Mouse (Mus musculus) adipocyte (in vitro differentiated cells): ENCODE measurements around the gene Nsun2.
"Not testable (repeated sequence)": the region's sequence is repeated elsewhere in the genome, so short reads cannot be mapped to it uniquely, and the experiment has no call there.

Source experiments
- DNase-seq: peaks from one replicate; pipeline ENCODE4 v3.0.0-alpha.2; 2016; ENCODE audit warnings: low spot score

Nsun2 gene

DNA sequence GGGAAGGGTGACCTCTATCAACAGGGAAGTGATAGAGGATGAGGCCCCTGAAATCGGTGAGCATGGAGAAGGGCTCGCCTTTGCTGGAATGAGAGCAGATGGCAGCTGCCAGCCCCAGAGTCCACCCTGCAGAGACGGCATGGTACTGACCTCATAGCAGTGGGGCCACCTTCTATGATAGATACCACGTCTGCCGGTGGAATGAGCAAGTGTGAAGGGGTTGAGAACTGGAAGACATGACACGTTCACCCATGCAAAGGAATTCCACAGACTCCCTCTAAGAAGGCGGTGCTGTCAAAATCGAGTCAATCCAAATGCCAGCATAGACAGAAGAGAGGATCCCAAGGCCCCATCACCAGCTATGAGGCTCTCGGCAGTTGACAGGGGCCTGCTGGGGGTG, 20.7 kb downstream of the Nsun2 start:
- no peak for DNase-seq

- no peak for DNase-seq
Measured at GRCm38 (mm10) chr13:69555045-69555444, 21.5 kb downstream of the Nsun2 start.

DNA sequence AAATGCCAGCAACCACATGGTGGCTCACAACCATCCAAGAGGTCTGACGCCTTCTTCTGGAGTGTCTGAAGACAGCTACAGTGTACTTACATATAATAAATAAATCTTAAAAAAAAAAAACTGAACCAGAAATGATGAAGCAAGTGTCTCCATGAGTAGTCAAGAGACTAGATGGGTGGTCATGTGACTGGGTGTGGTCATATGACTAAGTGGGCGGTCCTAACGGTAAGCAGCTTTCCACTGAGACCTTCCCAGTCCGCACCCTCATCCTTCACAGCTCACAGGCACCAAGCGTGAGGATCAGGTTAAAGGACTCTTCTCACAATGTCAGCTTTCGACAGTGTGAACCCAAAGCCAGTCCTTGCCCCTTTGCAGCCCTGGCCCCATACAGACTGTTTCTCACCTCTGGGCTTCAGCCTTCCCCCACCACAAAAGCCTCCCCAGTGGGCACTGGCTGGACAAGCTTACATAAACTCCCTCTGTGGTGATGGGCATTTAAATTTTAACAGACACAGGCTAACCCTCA, 22.5 kb downstream of the Nsun2 start:
- no peak for DNase-seq

GRCm38 (mm10) chr13:69556728-69557127, 23.2 kb downstream of the Nsun2 start:
- peak; percentile 48 for DNase-seq

DNA sequence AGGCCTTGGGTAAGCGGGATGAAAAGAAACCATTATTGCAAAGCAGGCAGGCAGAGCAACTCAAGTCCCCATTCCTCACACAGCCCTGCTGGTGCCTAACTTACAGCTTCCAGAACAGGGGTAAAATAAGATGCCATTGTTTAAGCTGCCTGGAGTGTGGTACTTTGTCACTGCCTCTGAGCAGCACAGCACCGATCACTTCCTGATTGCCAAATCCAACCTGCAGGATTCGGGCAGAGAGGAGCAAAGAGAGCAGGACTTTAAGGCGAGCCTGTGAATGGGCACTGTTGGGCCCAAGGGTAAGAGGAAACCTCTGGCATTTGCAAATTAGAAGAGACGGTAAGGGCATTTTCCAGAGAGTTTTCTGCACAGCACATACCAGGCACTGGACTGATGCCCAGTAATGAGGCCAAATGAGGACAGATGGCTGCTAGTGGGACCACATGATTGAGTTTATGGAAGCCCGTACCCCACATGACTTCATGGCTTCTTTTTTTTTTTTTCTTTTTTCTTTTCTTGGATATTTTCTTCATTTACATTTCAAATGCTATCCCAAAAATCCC, 24.6 kb downstream of the Nsun2 start:
- DNase-seq, result peak; percentile 65

DNA sequence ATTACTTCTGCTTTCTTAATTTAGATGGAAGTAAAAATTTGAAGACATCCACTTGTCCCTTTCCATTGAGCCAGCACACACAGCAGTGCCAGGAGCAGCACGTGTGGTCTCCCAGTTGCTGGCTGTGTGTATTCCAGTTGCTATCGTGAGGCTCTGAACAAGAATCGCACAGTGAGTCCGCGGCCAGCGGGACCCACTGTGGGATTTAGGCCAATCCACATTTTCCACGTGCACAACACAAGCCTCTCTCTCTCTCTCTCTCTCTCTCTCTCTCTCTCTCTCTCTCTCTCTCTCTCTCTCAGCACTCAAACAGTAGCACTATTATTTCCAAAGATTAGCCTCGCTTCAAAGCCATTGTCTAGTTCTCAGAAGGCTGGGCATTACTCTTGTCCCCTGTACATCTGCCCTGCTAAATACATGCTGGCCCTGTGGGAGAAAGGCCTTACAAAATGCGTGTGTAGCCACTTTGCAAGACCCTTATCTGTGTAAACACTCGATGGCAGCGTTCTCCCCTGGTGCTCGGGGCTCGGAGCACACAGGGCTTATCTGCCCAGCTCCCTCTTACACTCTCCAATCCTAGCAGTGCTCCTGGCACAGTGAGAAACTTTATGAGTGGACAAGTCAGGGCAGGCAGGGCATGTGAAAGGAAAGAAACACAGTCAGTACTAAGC, 25.9 kb downstream of the Nsun2 start:
- DNase-seq, result no peak

DNA sequence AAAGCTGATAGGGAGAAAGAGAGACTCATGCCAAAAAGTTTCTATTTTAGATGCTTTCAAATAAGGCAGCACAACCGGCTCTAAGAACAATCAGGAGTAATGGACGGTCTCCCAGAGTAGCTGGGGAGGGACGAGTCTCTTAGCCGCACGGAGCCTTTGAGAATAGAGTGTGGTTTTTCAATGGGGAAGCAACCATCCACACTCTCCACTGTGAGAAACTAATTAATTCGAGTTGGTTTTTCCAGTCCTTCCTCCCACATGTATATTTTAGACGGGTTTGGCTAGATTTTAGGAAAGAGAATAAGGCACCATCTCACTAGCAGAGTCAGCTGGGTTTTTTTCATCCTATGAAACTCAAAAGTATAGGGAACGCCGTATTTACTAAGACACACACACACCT, 28.5 kb downstream of the Nsun2 start:
- DNase-seq, result no peak

- no peak for DNase-seq
Measured at GRCm38 (mm10) chr13:69562654-69563574, 29.4 kb downstream of the Nsun2 start.

DNA sequence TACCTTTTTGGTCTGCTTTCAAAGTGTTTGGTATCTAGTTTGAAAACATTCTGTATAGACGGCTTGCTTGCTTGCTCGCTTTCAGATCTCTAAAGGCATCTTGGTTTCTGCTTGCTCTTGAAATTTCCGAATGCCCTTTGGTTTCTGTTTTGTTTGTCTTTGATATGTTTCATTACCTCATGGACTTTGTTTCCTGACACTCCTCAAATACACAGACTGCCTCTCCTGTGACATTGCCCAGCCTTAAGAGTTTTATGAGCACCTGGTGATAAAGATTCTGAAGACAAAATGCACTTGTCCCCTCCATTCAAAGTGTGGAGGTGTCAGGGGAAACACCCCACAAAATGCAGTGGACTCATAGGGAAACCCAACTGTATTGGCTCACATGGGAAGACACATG, 30.4 kb downstream of the Nsun2 start:
- no peak for DNase-seq

DNA sequence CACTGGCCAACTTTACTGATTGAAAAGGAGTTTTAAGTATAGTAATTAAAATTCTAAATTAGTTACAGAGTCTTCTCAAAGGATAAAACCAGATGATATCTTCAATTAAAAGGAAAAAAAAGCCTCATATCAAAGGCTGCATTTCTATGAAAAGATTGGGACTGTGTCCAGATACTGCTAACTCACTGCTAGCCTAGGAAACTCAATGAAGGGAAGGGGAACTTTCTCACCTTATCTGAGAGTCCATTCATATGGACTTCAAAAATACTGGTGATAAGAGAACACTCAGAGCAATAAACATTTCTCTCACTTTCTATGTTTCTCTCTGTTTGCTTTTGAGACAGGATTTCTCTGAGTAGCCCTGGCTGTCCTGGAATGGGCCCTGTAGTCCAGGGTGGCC, 31.0 kb downstream of the Nsun2 start:
- DNase-seq, result no peak

- DNase-seq, result not testable (repeated sequence)
Measured at GRCm38 (mm10) chr13:69565401-69565800, 31.9 kb downstream of the Nsun2 start.

DNA sequence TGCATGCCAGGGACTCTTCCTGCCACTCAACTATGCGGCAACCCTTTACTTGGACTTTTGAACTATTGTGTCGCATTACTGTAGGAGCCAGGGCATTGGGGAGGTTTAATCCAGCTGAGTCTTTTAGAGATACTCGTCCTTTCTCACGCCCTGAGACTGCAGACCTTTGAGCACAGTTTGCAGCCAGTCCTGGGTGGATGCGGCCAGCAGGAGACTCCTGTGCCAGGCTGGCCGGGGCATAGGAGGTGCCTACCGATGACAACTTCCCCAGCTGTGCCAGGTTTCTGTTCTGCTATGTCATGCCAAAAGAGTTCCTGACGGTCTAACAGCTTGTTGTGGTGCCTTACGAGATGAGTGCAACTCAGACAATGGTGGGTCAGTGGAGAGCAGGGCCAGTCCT, 35.7 kb downstream of the Nsun2 start:
- DNase-seq, result peak; percentile 74

- DNase-seq, result no peak
Measured at GRCm38 (mm10) chr13:69572594-69572993, 39.0 kb downstream of the Nsun2 start.

DNA sequence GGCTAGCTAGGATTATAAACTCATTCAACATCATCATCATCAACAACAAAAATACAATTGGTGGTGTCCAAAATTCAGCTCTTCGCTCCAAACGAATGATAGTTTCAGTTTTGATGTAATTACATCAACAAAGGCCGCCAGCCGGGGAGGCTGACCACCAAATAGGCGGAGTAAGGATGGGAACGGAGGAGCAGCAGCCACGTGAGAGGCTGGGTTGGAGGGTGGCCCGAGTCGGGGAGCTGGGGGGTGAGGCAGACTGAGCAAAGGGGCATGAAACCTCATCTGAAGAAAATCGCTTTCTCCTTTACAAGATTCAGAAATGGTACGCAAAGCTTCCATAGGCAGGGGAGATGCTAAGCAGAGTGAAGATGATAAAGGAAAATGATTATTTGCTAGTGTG, 43.1 kb downstream of the Nsun2 start:
- DNase-seq, result no peak

DNA sequence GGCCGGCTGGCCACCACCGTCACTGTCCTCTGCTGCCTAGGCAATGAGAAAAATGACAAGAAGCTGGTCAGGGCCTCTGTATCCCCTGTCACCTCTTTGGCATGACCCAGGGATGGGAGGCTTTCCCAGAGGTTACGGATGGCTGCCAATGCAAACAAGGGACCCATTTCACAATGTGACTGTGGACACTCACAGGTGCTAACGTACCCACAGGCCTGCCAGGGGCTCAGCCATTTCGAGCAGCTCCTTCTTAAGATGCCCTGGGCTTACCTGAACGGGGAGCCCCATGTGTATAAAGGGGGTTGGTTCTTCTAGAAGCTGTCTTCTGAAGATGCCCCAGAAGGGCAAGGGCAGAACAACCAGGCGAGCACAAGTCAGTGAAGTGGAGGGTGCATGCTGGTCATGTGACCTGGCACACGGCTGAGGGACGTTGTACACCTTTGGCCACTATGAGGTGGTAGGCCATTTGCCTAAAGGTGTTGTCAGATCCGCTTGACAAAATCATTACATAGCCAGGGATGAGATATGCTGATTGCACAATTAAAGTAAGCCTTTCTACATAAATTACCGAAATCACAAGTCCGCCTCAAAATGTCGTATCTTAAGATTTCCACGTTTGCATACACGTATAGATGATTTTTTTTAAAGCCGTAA, 43.8 kb downstream of the Nsun2 start:
- peak; percentile 42 for DNase-seq

DNA sequence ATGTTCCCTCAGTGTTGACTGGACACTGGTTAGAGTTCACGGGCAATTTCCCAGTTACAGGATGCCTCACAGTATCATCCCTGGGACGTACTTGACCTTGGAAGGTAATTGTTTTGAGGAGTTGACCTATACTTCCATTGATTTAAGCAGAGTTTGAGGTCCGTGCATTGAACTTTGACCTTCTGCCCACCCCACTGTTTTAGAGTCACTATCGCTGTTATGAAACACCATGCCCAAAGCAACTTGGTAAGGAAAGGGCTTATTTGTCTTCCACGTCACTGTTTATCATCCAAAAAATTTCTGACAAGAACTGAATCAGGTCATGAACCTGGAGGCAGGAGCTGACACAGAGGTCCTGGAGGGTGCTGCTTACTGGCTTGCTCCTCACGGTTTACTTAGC, 48.9 kb downstream of the Nsun2 start:
- DNase-seq, result no peak

- DNase-seq, result no peak
Measured at GRCm38 (mm10) chr13:69583591-69583990, 50.0 kb downstream of the Nsun2 start.

DNA sequence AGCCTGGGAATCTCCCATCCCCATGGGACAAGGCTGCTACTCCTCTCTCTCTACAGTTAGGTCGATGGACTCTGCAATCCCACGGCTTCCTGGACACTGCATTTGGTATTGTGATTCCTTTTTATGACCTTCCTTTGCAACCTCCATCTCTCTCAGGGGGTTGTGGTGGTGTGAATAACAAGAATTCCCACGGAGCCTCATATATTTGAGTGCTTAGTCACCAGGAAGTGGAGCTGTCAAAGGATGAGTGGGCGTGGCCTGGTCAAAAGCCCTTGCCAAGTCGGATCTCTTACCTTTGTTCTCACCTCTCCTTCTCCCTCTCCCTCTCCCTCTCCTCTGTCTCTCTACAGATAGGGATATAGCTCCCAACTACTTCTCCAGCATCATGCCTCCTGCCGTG, 52.3 kb downstream of the Nsun2 start:
- no peak for DNase-seq

DNA sequence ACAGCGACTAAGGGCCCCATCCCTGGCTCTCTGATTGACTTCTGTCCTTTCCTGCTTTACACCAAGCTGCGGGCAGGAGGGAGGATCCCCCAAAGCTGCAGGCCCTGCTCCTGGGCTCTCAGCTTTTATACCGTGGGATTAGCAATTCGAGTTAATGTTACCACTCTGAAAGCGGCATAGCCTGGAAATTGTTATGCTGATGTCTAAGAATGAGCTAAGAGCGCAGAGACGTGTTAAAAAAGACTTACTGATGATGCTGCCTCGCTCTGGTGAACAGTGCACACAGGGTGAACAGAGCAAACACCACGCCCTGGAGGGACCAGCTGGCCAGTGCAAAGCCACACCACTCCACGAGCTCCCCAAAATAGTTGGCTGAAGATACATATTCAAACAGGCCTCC, 52.8 kb downstream of the Nsun2 start:
- DNase-seq, result no peak

GRCm38 (mm10) chr13:69587849-69588248, 54.3 kb downstream of the Nsun2 start:
- DNase-seq, result no peak

- DNase-seq, result no peak
Measured at GRCm38 (mm10) chr13:69588263-69588662, 54.7 kb downstream of the Nsun2 start.

DNA sequence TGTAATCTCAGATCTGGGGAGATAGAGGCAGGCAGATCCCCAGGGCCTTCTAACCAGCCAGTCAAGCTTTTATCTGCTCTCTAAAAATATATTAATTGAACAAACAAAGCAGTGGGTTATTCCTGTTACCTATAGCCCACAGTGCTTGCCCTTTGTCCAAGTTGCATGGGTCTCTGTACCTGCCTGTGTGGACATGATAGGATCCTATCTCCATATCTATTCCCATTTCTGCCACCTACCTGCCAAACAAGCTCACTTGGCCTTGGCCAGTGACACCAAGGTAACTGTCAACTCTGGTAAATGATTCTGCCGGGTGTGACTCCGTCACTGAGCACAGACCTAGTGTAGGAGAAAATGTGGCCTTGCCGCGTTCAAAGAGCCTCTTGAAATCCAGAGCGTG, 57.8 kb downstream of the Nsun2 start:
- DNase-seq, result no peak
